Mouse (Mus musculus) liver, embryonic 16.5 days (tissue): ENCODE data around the gene Spocd1. TPM values are rescaled to one million over a fixed set of nuclear protein-coding genes. Genes with fewer than 3 reads are reported as not detected.
A peak's percentile ranks its signal among the peaks of the same experiment; 100 is the strongest.

Experiments used
- ATAC-seq: fragments of 200-750 bp; cut with Nextera tagmentation; 2 replicates; pipeline ENCODE4 v1.8.0; 2017; ENCODE audit warnings: low read depth, mild to moderate bottlenecking, moderate number of reproducible peaks, moderate library complexity
- H3K27ac ChIP-seq: fragments of 300-500 bp; sonication (generic); 2 replicates; pipeline ENCODE4 v1.5.1; 2014; ENCODE audit warnings: mild to moderate bottlenecking, low read length
- H3K27me3 ChIP-seq: fragments of 300-500 bp; sonication (generic); 2 replicates; pipeline ENCODE4 v1.6.1; 2014; ENCODE audit warnings: low read depth, low read length, mixed read lengths; ENCODE audit not compliant: control insufficient read depth, insufficient read depth
- H3K36me3 ChIP-seq: fragments of 300-500 bp; sonication (generic); 2 replicates; pipeline ENCODE4 v1.6.1; 2014; ENCODE audit warnings: mild to moderate bottlenecking; ENCODE audit not compliant: control insufficient read depth, insufficient read depth
- H3K4me1 ChIP-seq: fragments of 300-500 bp; sonication (generic); 2 replicates; pipeline ENCODE4 v1.6.1; 2014; ENCODE audit warnings: low read depth, low read length, mixed read lengths; ENCODE audit not compliant: control insufficient read depth
- H3K4me2 ChIP-seq: fragments of 300-500 bp; sonication (generic); 2 replicates; pipeline ENCODE4 v1.6.1; 2014; ENCODE audit warnings: low read depth, low read length, mixed read lengths
- H3K4me3 ChIP-seq: fragments of 300-500 bp; sonication (generic); 2 replicates; pipeline ENCODE4 v1.5.1; 2014; ENCODE audit warnings: low read depth, mild to moderate bottlenecking, low read length
- H3K9ac ChIP-seq: fragments of 300-500 bp; sonication (generic); 2 replicates; pipeline ENCODE4 v1.6.1; 2014; ENCODE audit warnings: low read depth, low read length
- H3K9me3 ChIP-seq: fragments of 300-500 bp; sonication (generic); replicated peaks from 2 replicates; pipeline ENCODE4 v1.6.1; 2016; ENCODE audit warnings: low read length; ENCODE audit not compliant: control insufficient read depth
- WGBS: fragments of 180-500 bp; shearing (Covaris S2); extraction: QIAGEN DNeasy Blood & Tissue Kit; methylation state at CpG from one replicate; pipeline ENCODE4 v1.1.7; 2014; ENCODE audit not compliant: insufficient replicate concordance; 5-methylcytosine and 5-hydroxymethylcytosine counted together
- polyA plus RNA-seq: library from polyadenylated mRNA; unstranded; fragments of >200 nt; fragmentation: Nextera tagmentation; extraction: Ambion mirVana; gene quantifications from 2 replicates; pipeline ENCODE4 v1.2.1, GENCODE M21; 2015

The Spocd1 gene
- polyA plus RNA-seq, 1 experiment from 2014 or later, result not detected

- no peak for ATAC-seq
- 6% methylated on average over 8 of the region's 8 CpGs for WGBS
Measured at GRCm38 (mm10) chr4:129926544-129926943, 2.5 kb upstream of the Spocd1 start.

GRCm38 (mm10) chr4:129927091-129927490 is 2.0 kb upstream of the Spocd1 start:
- no peak for ATAC-seq
- H3K9me3 ChIP-seq, result no peaks in the 10 kb centered on the region
- no peak overlapping the region for H3K27ac ChIP-seq
- no peak overlapping the region for H3K4me3 ChIP-seq
- peaks cover 5% of the 10 kb centered on the region for H3K4me1 ChIP-seq
- H3K27me3 ChIP-seq, result no peaks in the 10 kb centered on the region
- no peaks in the 10 kb centered on the region for H3K36me3 ChIP-seq
- WGBS, result 60% methylated on average over 3 of the region's 3 CpGs
- no peak overlapping the region for H3K4me2 ChIP-seq
- H3K9ac ChIP-seq, result no peak overlapping the region

More at GRCm38 (mm10) chr4:129926544-129926943, 2.5 kb upstream of the Spocd1 start:
- no peak overlapping the region for H3K4me3 ChIP-seq
- H3K4me2 ChIP-seq, result no peak overlapping the region
- no peaks in the 10 kb centered on the region for H3K9me3 ChIP-seq
- no peak overlapping the region for H3K27ac ChIP-seq
- H3K9ac ChIP-seq, result no peak overlapping the region
- H3K36me3 ChIP-seq, result no peaks in the 10 kb centered on the region
- H3K4me1 ChIP-seq, result peaks cover 7% of the 10 kb centered on the region
- no peaks in the 10 kb centered on the region for H3K27me3 ChIP-seq

DNA sequence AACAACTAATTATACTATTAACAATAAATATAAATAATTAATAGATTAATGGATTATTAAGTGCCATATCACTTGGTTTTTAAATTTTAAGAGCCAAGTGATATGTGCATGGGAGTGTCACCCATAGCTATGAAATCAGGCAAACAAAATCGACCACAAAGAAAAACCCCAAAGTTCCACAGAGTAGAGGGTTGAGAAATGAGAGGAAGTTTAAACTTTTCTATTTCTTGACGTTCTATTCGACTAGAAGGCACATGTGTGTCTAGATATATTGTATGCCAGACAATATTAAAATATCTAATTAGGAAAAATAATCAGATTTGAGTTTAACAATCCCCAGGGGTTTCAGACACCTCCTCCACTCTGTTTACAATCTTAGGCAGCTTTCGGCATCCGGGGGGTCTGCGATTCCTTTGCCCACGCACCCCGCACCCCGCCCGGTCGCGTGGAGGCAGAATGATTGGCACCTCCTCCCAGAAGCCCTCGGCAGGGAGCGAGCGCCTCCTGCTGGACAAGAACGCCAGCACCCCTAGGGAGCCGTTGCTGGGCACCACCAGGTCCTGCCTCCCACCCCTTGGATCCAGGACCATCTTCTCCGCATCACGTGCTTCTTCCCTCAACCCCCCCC is 811 bp upstream of the Spocd1 start:
- WGBS, result 2% methylated on average over 19 of the region's 19 CpGs
- peak overlapping the region; percentile 52 for H3K4me2 ChIP-seq
- H3K27ac ChIP-seq, result no peak overlapping the region
- ATAC-seq, result peak; percentile 54
- no peaks in the 10 kb centered on the region for H3K27me3 ChIP-seq
- H3K36me3 ChIP-seq, result no peaks in the 10 kb centered on the region
- no peaks in the 10 kb centered on the region for H3K9me3 ChIP-seq
- peaks cover 5% of the 10 kb centered on the region for H3K4me1 ChIP-seq
- no peak overlapping the region for H3K9ac ChIP-seq
- H3K4me3 ChIP-seq, result peak overlapping the region; percentile 16; the same call in 1 of the 2 replicates

GRCm38 (mm10) chr4:129933696-129934095 is 4.6 kb downstream of the Spocd1 start:
- Histone ChIP-seq H3K4me1 (no peaks in the 10 kb centered on the region), H3K36me3 (no peaks in the 10 kb centered on the region), H3K27me3 (no peaks in the 10 kb centered on the region), H3K27ac (no peak overlapping the region), H3K9ac (no peak overlapping the region), H3K4me2 (no peak overlapping the region), H3K9me3 (no peaks in the 10 kb centered on the region), H3K4me3 (no peak overlapping the region)
- 48% methylated on average over 14 of the region's 14 CpGs for WGBS
- no peak for ATAC-seq

DNA sequence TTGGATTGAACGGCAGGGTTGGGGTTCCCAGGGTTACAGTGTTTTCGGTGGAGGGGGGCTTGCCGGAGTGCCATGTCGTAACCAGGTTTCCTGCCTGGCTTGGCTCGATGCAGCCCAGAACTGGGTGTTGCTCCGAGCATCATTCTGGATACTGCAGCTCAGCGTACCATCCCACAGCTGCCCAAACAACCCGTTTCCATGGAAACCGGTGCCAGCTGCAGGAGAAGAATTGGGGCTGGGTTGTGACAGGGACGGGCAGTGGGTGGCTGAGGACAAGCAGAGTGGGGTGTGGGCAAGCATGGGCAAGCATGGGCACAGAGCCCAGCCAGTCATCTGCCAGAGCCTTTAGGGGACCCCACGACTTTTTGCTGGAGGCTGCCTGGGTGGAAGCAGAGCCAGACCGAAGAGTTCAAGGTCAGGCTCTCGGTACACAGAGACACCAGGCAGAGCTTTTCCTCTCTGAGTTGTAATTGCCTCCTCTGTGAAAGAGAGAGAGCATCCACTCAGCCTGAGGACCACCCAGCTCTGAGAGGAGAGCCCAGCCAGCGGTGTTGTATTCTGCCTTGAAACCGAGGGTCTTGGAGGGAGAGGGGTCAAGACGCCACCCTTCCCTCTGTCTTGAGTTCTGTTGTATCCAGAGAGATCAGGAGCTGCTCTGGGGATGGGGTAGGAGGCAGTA is 5.3 kb downstream of the Spocd1 start:
- H3K36me3 ChIP-seq, result no peaks in the 10 kb centered on the region
- no peak for ATAC-seq
- WGBS, result 58% methylated on average over 16 of the region's 16 CpGs

GRCm38 (mm10) chr4:129951359-129951821 is 22.3 kb downstream of the Spocd1 start:
- WGBS, result 68% methylated on average over 6 of the region's 6 CpGs
- H3K36me3 ChIP-seq, result no peaks in the 10 kb centered on the region
- no peak overlapping the region for H3K9ac ChIP-seq
- ATAC-seq, result no peak
- H3K27me3 ChIP-seq, result no peaks in the 10 kb centered on the region
- no peak overlapping the region for H3K4me3 ChIP-seq
- no peaks in the 10 kb centered on the region for H3K9me3 ChIP-seq
- H3K4me1 ChIP-seq, result no peaks in the 10 kb centered on the region
- H3K4me2 ChIP-seq, result no peak overlapping the region
- H3K27ac ChIP-seq, result no peak overlapping the region

More for the DNA sequence above, 5.3 kb downstream of the Spocd1 start:
- Histone ChIP-seq H3K4me3 (no peak overlapping the region), H3K4me1 (no peaks in the 10 kb centered on the region), H3K9me3 (no peaks in the 10 kb centered on the region), H3K4me2 (no peak overlapping the region), H3K9ac (no peak overlapping the region), H3K27me3 (no peaks in the 10 kb centered on the region), H3K27ac (no peak overlapping the region)

- Histone ChIP-seq H3K4me3 (no peak overlapping the region), H3K27ac (no peak overlapping the region), H3K27me3 (no peaks in the 10 kb centered on the region), H3K36me3 (no peaks in the 10 kb centered on the region), H3K4me1 (no peaks in the 10 kb centered on the region), H3K4me2 (no peak overlapping the region), H3K9ac (no peak overlapping the region), H3K9me3 (no peaks in the 10 kb centered on the region)
- no peak for ATAC-seq
- WGBS, result 42% methylated on average over 5 of the region's 5 CpGs
Measured at GRCm38 (mm10) chr4:129952241-129952810, 23.3 kb downstream of the Spocd1 start.

DNA sequence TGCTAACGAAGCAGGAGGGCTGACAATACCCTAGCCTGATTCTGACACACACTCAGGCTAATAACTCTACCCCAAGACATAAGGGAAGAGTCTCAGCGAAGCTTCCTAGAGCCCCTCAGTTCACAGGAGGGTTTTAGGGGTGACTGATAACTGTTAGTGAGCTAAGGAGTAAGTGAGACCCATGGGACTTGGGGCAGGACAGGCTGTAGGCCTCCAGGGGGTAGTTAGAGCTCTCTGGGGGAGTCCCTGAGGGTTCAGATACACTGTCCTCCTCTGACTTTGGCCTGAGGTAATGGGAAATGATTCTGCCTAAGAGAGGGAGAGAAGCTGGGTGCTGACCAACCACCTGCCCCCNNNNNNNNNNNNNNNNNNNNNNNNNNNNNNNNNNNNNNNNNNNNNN is 25.5 kb downstream of the Spocd1 start:
- H3K4me3 ChIP-seq, result no peak overlapping the region
- H3K36me3 ChIP-seq, result no peaks in the 10 kb centered on the region
- H3K4me1 ChIP-seq, result no peaks in the 10 kb centered on the region
- H3K9me3 ChIP-seq, result no peaks in the 10 kb centered on the region
- WGBS, result 45% methylated on average over 2 of the region's 2 CpGs
- no peaks in the 10 kb centered on the region for H3K27me3 ChIP-seq
- no peak overlapping the region for H3K27ac ChIP-seq
- H3K9ac ChIP-seq, result no peak overlapping the region
- no peak for ATAC-seq
- no peak overlapping the region for H3K4me2 ChIP-seq
